Mouse (Mus musculus) heart, embryonic 14.5 days (tissue): ENCODE measurements around the gene Spns2. TPM values are rescaled to one million over a fixed set of nuclear protein-coding genes. Genes with fewer than 3 reads are reported as not detected.

Experiments used
- ATAC-seq: fragments of 200-750 bp; cut with Nextera tagmentation; 2 replicates; pipeline ENCODE4 v1.8.0; 2017; ENCODE audit warnings: low read depth, moderate TSS enrichment; ENCODE audit not compliant: insufficient number of reproducible peaks, insufficient read depth, low FRiP score
- H3K27ac ChIP-seq, 2 experiments: fragments of 200-500 bp in 1 of 2; fragments of 300-500 bp in 1 of 2; sonication (generic) in 1 of 2; replicated peaks in 1 of 2; 2 replicates each; pipeline ENCODE4 v1.5.1; 2012 to 2014; ENCODE audit warnings: low read depth in 2 of 2, low read length in 2 of 2, control low read depth in 1 of 2, mild to moderate bottlenecking in 1 of 2, mixed read lengths in 1 of 2; ENCODE audit not compliant: control insufficient read depth in 1 of 2, insufficient read depth in 1 of 2
- H3K27me3 ChIP-seq: fragments of 300-500 bp; sonication (generic); 2 replicates; pipeline ENCODE4 v1.6.1; 2014; ENCODE audit warnings: mild to moderate bottlenecking, low read length, control low read depth; ENCODE audit not compliant: control insufficient read depth, insufficient read depth
- H3K36me3 ChIP-seq: fragments of 300-500 bp; sonication (generic); 2 replicates; pipeline ENCODE4 v1.6.1; 2014; ENCODE audit warnings: mild to moderate bottlenecking, control low read depth, low read length, mixed read lengths; ENCODE audit not compliant: control insufficient read depth, insufficient read depth
- H3K4me1 ChIP-seq, 2 experiments: fragments of 200-500 bp in 1 of 2; fragments of 300-500 bp in 1 of 2; sonication (generic) in 1 of 2; 2 replicates each; pipeline ENCODE4 v1.6.1; 2012 to 2014; ENCODE audit warnings: low read length in 2 of 2, control low read depth in 1 of 2, mixed read lengths in 1 of 2; ENCODE audit not compliant: control insufficient read depth in 2 of 2, insufficient read depth in 2 of 2
- H3K4me2 ChIP-seq: fragments of 300-500 bp; sonication (generic); 2 replicates; pipeline ENCODE4 v1.6.1; 2014; ENCODE audit warnings: mild to moderate bottlenecking, low read length
- H3K4me3 ChIP-seq, 2 experiments: fragments of 200-500 bp in 1 of 2; fragments of 300-500 bp in 1 of 2; sonication (generic) in 1 of 2; 2 replicates each; pipeline ENCODE4 v1.5.1; 2012 to 2014; ENCODE audit warnings: low read length in 2 of 2, mild to moderate bottlenecking in 2 of 2, control low read depth in 1 of 2, low read depth in 1 of 2, moderate library complexity in 1 of 2; ENCODE audit not compliant: control insufficient read depth in 1 of 2, insufficient read depth in 1 of 2
- H3K9ac ChIP-seq: fragments of 300-500 bp; sonication (generic); 2 replicates; pipeline ENCODE4 v1.6.1; 2014; ENCODE audit warnings: mild to moderate bottlenecking, low read length
- H3K9me3 ChIP-seq: fragments of 300-500 bp; sonication (generic); 2 replicates; pipeline ENCODE4 v1.6.1; 2016; ENCODE audit warnings: low read length, control low read depth; ENCODE audit not compliant: control insufficient read depth
- WGBS: fragments of 180-500 bp; shearing (Covaris S2); extraction: QIAGEN DNeasy Blood & Tissue Kit; methylation state at CpG from one replicate; pipeline ENCODE4 v1.1.7; 2014; 5-methylcytosine and 5-hydroxymethylcytosine counted together
- polyA plus RNA-seq: library from polyadenylated mRNA; unstranded; fragments of >200 nt; fragmentation: Nextera tagmentation; extraction: Ambion mirVana; gene quantifications from 2 replicates; pipeline ENCODE4 v1.2.1, GENCODE M21; 2014

Gene Spns2
- polyA plus RNA-seq: 3.3 and 3.7 TPM in 2 replicates

DNA sequence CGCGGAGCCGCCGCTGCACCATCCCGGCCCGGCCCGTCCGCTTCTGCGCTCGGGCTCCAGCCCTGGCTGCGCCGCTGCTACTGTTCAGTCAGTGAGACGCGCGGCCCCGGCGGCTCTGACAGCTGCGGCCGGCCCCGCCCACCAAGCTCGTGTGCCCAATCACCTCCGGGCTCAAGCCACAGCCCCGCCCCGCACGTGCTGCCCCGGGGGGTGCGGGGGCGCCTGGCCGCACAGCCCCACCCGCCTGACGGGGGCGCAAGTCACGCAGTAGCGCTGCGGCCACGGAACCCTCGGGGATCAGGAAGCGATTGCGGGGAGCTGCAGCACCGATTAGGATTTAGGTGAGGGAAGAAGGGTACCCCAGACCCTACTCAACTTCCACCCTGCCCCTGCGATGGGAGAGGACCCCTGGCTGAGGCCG is at the start of gene Spns2:
Gene Spns2, minus strand, starts transcription at position 24 of the 421 bp plus-strand sequence.
- Histone ChIP-seq H3K27ac (no peak within 1 kb of the TSS), H3K4me3 (peak within 1 kb of the TSS; percentile 48 to 62), H3K9ac (peak within 1 kb of the TSS; percentile 67), H3K9me3 (no peaks in the 10 kb centered on the region), H3K4me2 (peak within 1 kb of the TSS; percentile 98), H3K36me3 (no peaks in the 10 kb centered on the region), H3K4me1 (peaks cover 3 to 13% of the 10 kb centered on the region in 2 experiments; a peak in 3 of 4 replicates), H3K27me3 (peaks cover 27% of the 10 kb centered on the region)
- under 1% methylated on average over 42 of the region's 42 CpGs for WGBS
- peak; percentile 82 for ATAC-seq

DNA sequence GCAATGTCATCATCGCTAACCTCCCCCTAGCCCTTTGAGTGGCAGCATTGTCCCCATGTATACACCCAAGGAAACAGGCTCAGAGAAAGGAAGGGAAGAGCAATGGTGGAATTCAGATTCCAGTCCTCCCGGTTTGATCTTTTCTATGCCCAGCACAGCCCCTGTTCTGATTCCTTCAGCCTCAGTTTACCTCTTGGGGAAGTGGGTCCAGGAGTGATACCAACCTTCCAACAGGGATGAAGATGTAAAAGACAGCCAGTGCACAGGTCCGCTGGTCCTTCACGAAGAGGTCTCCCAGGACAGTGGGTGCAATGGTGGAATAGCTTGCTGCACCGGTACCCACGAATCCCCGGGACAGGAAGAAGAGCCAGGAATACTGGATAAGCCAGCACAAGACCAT is 49.1 kb upstream of the Spns2 start:
- H3K36me3 ChIP-seq: no peaks in the 10 kb centered on the region
- WGBS: 89% methylated on average over 7 of the region's 7 CpGs
- no peak overlapping the region for H3K4me2 ChIP-seq
- H3K4me3 ChIP-seq: no peak overlapping the region
- H3K27me3 ChIP-seq: no peaks in the 10 kb centered on the region
- 0 out of 2 replicates have a peak, but pooled peaks cover 4% of the 10 kb centered on the region for H3K9me3 ChIP-seq
- no peak for ATAC-seq
- H3K27ac ChIP-seq: no peak overlapping the region
- peaks cover 4 to 5% of the 10 kb centered on the region in 2 experiments; a peak in 2 of 4 replicates for H3K4me1 ChIP-seq
- H3K9ac ChIP-seq: no peak overlapping the region

DNA sequence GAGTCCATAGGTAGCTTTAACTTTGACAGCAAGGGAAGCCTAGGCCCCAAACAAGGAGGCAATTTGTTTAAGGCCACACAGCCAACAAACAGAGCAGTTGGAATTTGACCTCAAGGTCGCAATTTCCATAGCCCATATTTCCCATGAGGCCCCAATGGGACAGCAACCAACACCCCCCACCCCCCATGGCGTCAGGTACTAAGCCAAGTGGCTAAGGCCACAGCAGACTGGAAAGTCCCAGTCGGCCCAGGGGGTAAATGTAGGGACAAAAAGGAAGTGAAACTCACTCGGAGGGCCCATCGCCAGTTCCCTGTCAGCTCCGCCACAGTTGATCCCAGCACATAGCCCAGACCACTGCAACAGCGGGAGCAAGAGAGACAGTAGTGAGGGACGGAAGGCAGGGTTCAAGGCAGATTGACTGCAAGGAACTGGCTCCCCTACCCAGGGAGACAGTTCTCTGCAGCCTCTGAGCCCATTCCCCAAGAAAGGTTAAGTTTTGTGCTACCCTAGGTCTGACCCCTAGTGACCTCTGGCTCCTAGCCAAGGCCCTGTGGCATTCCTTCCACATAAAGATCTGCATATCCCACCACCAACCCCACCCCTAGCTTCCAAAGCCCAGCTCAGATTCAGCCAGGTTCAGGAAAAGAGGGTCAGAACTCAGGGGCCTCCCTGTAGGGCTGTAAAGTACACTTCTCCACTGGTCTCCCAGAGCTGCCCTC is 48.5 kb upstream of the Spns2 start:
- H3K36me3 ChIP-seq: no peaks in the 10 kb centered on the region
- H3K9ac ChIP-seq: no peak overlapping the region
- ATAC-seq: no peak
- H3K9me3 ChIP-seq: 0 out of 2 replicates have a peak, but pooled peaks cover 4% of the 10 kb centered on the region
- 52% methylated on average over 8 of the region's 8 CpGs for WGBS
- H3K4me2 ChIP-seq: no peak overlapping the region
- peaks cover 4 to 5% of the 10 kb centered on the region in 2 experiments; a peak in 2 of 4 replicates for H3K4me1 ChIP-seq
- no peak overlapping the region for H3K4me3 ChIP-seq
- no peak overlapping the region for H3K27ac ChIP-seq
- H3K27me3 ChIP-seq: no peaks in the 10 kb centered on the region

DNA sequence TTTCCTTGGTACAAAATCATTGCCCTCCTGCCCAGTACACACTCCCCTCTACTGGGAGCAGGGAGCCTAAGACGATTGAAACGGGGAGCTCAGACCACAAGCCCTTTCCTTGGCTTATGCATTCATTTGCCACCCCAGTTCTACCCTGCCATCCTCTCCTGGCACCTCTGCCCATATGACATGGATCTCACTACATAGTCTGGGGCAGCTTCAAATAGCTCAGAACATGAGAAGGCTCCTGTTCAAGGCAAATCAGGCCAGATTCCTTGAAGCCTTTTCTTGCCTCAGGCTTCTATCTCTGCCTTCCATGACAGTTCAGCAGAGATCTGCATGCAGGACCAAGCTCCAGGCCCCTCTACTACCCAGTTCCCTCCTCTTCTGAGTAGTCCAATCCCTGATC is 47.8 kb upstream of the Spns2 start:
- peaks cover 4 to 5% of the 10 kb centered on the region in 2 experiments; a peak in 2 of 4 replicates for H3K4me1 ChIP-seq
- 0 out of 2 replicates have a peak, but pooled peaks cover 4% of the 10 kb centered on the region for H3K9me3 ChIP-seq
- ATAC-seq: no peak
- H3K27me3 ChIP-seq: no peaks in the 10 kb centered on the region
- H3K27ac ChIP-seq: no peak overlapping the region
- H3K9ac ChIP-seq: no peak overlapping the region
- no peaks in the 10 kb centered on the region for H3K36me3 ChIP-seq
- no peak overlapping the region for H3K4me2 ChIP-seq
- WGBS: 87% methylated on average over 2 of the region's 2 CpGs
- H3K4me3 ChIP-seq: no peak overlapping the region

DNA sequence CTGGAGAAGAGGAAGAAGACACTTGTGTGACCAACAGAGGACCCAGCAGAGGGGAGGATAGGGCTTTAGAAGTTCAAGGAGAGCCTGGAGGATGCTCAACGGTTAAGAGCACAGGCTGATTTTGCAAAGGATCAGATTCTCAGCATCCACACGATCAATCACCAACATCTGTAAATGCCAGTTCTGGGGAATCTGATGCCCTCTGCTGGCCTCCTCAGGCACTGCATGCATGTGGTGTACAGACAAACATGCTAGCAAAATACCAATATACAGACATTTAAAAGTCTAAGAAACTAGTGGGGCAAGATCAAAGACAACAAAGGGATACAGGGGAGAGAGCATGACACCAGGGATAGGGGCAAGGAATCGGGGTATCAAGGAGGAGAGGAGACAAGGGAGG is 45.8 kb upstream of the Spns2 start:
- Histone ChIP-seq H3K4me2 (no peak overlapping the region), H3K27me3 (no peaks in the 10 kb centered on the region), H3K27ac (no peak overlapping the region), H3K4me1 (peaks cover 4 to 5% of the 10 kb centered on the region in 2 experiments; a peak in 2 of 4 replicates), H3K36me3 (no peaks in the 10 kb centered on the region), H3K9me3 (0 out of 2 replicates have a peak, but pooled peaks cover 4% of the 10 kb centered on the region), H3K9ac (no peak overlapping the region), H3K4me3 (no peak overlapping the region)
- 87% methylated on average over 3 of the region's 3 CpGs for WGBS
- no peak for ATAC-seq

DNA sequence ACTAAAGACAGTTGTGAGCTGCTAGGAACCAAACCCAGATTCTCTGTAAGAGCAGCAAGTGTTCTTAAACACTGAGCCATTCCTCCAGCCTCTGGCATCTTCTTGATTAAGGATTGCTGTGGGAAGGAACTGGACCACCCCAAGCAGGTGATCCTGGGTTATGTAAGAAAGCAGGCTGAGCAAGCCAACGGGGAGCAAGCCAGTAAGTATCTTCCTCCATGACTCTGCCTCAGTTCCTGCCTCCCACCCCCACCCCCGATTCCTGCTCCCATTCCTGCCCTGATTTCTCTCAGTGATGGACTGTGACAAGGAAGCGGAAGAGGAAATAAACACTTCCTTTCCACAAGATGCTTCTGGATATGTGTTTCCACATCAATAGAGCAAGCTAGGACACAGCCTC is 43.2 kb upstream of the Spns2 start:
- Histone ChIP-seq H3K27ac (no peak overlapping the region), H3K27me3 (no peaks in the 10 kb centered on the region), H3K9ac (no peak overlapping the region), H3K4me3 (no peak overlapping the region), H3K9me3 (0 out of 2 replicates have a peak, but pooled peaks cover 4% of the 10 kb centered on the region), H3K4me1 (no peaks in the 10 kb centered on the region), H3K4me2 (no peak overlapping the region), H3K36me3 (no peaks in the 10 kb centered on the region)
- no peak for ATAC-seq
- WGBS: 64% methylated on average over 3 of the region's 3 CpGs

DNA sequence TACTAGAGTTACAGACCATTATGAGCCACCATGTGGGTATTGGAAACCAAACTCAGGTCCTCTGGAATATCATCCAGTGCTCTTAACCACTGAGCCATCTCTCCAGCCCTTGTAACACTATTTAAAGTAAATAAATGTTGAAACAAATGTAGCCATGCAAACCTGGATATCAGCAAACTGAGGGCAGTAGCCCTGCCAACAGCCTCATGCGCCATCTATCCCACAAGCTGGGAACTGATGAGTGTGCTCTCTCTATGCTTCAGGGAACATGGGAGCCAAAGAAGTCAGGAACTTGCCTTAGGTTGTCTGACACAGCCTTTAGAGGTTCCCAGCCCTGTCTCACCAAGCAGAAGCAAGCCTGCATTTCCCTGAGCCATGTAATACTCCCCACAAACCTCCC is 41.9 kb upstream of the Spns2 start:
- Histone ChIP-seq H3K4me2 (no peak overlapping the region), H3K9me3 (0 out of 2 replicates have a peak, but pooled peaks cover 4% of the 10 kb centered on the region), H3K27me3 (no peaks in the 10 kb centered on the region), H3K36me3 (no peaks in the 10 kb centered on the region), H3K9ac (no peak overlapping the region), H3K4me1 (no peaks in the 10 kb centered on the region), H3K4me3 (no peak overlapping the region), H3K27ac (no peak overlapping the region)
- 72% methylated on average over 1 of the region's 1 CpGs for WGBS
- ATAC-seq: no peak
